Mouse (Mus musculus) testis, adult 2 months (tissue): ENCODE data around the gene Dner.

Experiments used
- CTCF ChIP-seq: fragments of 200-500 bp; IDR thresholded peaks from 2 replicates; pipeline ENCODE4 v1.5.1; 2012; ENCODE audit warnings: low read depth, mild to moderate bottlenecking, inconsistent platforms, low read length, moderate library complexity; ENCODE audit not compliant: control insufficient read depth, insufficient read depth, insufficient replicate concordance
- POLR2A ChIP-seq: fragments of 200-500 bp; IDR thresholded peaks from 2 replicates; pipeline ENCODE4 v1.6.1; 2012; ENCODE audit warnings: low read depth, mild to moderate bottlenecking, inconsistent platforms, low read length, moderate library complexity; ENCODE audit not compliant: control insufficient read depth

- TF ChIP-seq CTCF (no peak), POLR2A (no peak)
These were observed 278.2 kb downstream of the Dner start for GRCm38 (mm10) chr1:84417761-84418238.
